Mouse (Mus musculus) MEL-GATA-1-ER (cell line): ENCODE measurements at regions not wholly inside any gene's neighbourhood (a gene's known extent, or its start where the extent isn't known, plus 50 kb on each side); places are given as distances from the start of the nearest gene placed in this dataset.

Experiments used
- DNase-seq: peaks from one replicate; pipeline ENCODE4 v3.0.0-alpha.2; 2012; ENCODE audit warnings: low read depth; ENCODE audit errors: extremely low read depth

GRCm38 (mm10) chr13:94619511-94619910 is 169.2 kb upstream of the Tbca start:
- no peak for DNase-seq

- peak; percentile 28 for DNase-seq
These were observed 158.7 kb upstream of the Tbca start for GRCm38 (mm10) chr13:94630055-94630454.

- no peak for DNase-seq
These were observed 158.0 kb upstream of the Tbca start for GRCm38 (mm10) chr13:94630685-94631084.

- no peak for DNase-seq
These were observed 156.0 kb upstream of the Tbca start for GRCm38 (mm10) chr13:94632730-94633129.

- DNase-seq, result no peak
These were observed 148.4 kb upstream of the Tbca start for GRCm38 (mm10) chr13:94640336-94640735.

- DNase-seq, result no peak
These were observed 143.2 kb upstream of the Tbca start for GRCm38 (mm10) chr13:94645241-94646206.

GRCm38 (mm10) chr13:94646326-94646725 is 142.4 kb upstream of the Tbca start:
- DNase-seq, result no peak

- no peak for DNase-seq
These were observed 141.7 kb upstream of the Tbca start for GRCm38 (mm10) chr13:94646781-94647555.

GRCm38 (mm10) chr13:94647566-94647965 is 141.1 kb upstream of the Tbca start:
- DNase-seq, result no peak

- DNase-seq, result no peak
These were observed 137.8 kb upstream of the Tbca start for GRCm38 (mm10) chr13:94650951-94651350.

- no peak for DNase-seq
These were observed 121.1 kb upstream of the Tbca start for GRCm38 (mm10) chr13:94667604-94668003.

- no peak for DNase-seq
These were observed 120.4 kb upstream of the Tbca start for GRCm38 (mm10) chr13:94668276-94668675.

GRCm38 (mm10) chr13:94669106-94669683 is 119.5 kb upstream of the Tbca start:
- DNase-seq, result no peak

- no peak for DNase-seq
These were observed 118.4 kb upstream of the Tbca start for GRCm38 (mm10) chr13:94670266-94670665.

- no peak for DNase-seq
These were observed 117.7 kb upstream of the Tbca start for GRCm38 (mm10) chr13:94670961-94671360.

GRCm38 (mm10) chr13:94680492-94681168 is 108.1 kb upstream of the Tbca start:
- no peak for DNase-seq

GRCm38 (mm10) chr13:94681606-94682005 is 107.1 kb upstream of the Tbca start:
- no peak for DNase-seq

GRCm38 (mm10) chr13:94685191-94685590 is 103.5 kb upstream of the Tbca start:
- DNase-seq, result no peak

- DNase-seq, result no peak
These were observed 101.4 kb upstream of the Tbca start for GRCm38 (mm10) chr13:94687295-94687694.

- DNase-seq, result no peak
These were observed 82.1 kb upstream of the Tbca start for GRCm38 (mm10) chr13:94706641-94707053.
